Mouse (Mus musculus): ENCODE results near the gene Ccdc51. TPM values are rescaled to one million over a fixed set of nuclear protein-coding genes. Genes with fewer than 3 reads are reported as not detected.

The Ccdc51 gene
- total RNA-seq, 2 experiments from 2014 or later: 15.7 to 19.4 TPM

- no peak for DNase-seq
Measured at GRCm38 (mm10) chr9:109096856-109097255, 14.6 kb downstream of the Ccdc51 start.

DNA sequence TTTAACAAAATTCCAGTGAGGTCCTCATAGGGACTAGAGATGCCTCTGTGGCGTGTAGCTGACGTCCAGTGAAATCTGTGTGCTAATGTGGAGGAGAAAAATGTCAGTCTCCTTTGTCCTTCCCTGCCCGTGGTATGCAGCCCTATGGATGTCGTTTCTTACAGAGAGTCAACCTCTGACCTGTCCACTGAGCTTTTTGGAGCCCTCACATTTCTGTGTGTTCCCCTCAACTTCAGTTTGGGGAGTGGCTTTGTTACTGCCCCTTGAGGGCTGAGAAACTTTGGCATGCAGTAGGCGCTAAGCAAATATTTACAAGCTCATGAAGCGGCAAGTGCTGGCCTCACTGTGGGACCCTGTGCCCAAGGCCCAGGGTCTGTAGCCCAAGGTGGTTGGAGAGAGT, 15.0 kb downstream of the Ccdc51 start:
- DNase-seq: no peak

- DNase-seq: peak; percentile 77
Measured at GRCm38 (mm10) chr9:109097831-109098230, 15.5 kb downstream of the Ccdc51 start.

DNA sequence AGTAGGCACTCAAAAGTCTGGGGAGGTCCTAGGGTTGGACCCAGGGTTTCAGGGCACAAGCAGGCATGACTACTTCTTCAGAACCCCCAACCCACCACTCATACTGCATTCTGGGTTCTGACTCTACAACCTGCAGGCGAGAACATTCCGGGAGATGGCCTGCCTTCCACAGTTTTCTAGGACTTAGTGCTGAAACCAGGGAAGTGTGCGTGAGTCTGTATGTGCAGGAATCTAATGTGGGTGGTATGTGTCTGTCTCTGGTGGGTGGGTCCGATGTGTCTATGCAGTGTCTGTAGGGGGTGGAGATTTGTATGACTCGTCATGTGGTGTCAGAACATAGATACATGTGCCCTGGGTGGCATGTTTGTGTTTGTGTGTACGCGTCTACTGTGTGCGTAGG, 16.1 kb downstream of the Ccdc51 start:
- no peak for DNase-seq

DNA sequence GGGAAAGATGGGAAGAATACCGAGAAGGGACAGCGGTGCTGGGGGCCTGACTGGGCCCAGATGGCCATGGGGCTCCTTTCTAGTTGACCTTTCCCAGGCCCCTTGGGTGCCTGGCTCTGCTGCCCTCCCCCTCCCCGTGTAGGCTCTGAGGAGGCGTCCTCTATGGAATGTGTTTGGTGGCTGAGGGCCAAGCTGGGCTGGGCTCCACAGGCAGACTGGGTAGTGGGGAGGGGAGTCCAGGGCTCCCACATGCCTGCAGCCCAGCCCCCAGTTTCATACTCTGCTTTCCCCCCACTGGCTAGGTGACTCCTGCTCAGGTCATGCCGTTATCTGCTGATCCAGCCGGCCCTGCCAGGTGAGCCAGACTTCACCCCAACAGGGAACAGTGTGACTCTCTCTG, 16.7 kb downstream of the Ccdc51 start:
- peak; percentile 81 for DNase-seq

DNA sequence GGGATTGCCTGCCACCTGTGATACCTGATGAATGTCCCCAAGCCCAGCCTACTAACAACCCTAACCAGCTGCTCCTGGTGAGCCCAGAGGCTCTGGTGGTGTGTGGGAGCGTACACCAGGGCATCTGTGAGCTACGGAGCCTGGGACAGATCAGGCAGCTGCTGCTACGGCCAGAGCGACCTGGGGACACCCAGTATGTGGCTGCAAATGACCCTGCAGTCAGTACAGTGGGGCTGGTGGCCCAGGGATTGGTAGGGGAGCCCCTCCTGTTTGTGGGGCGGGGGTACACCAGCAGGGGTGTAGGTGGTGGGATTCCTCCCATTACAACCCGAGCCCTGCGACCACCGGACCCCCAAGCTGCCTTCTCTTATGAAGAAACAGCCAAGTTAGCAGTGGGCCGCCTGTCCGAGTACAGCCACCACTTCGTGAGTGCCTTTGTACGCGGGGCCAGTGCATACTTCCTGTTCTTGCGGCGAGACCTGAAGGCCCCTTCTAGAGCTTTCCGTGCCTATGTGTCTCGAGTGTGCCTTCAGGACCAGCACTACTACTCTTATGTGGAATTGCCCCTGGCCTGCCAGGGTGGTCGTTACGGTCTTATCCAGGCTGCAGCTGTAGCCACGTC, 18.1 kb downstream of the Ccdc51 start:
- DNase-seq: no peak

DNA sequence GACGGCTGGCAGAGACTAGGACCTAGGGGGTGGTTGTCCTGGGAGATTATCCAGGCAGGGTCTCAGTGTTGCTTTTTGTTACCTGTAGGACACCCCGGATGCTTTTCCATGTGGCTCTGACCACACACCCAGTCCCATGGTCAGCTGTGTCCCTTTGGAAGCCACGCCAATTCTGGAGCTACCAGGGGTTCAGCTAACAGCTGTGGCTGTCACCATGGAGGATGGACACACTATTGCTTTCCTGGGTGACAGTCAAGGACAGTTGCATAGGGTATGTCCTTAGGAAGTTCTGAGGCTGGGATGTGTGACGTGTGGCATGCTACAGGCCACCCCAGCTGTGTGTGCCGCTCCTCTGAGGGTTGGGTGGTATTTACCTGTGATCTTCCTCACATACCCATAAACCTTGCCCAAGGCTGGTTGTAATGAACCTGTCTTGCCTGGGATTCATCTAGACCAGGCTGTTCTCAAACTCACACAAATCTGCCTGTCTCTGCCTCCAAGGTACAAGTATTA, 19.7 kb downstream of the Ccdc51 start:
- no peak for DNase-seq

DNA sequence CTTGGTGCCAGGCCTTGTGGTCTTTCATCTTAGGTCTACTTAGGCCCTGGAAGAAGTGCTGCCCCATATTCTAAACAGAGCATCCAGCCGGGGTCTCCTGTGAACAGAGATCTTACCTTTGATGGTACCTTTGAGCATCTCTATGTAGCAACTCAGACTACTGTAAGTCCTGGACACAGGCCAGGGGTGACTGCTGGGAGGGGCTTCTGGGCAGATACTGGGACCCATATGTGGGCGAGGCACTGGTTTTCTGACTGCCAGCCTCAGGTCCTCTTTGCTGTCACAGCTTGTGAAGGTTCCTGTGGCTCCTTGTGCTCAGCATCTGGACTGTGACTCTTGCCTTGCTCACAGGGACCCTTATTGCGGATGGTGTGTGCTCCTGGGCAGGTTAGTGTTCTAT, 20.2 kb downstream of the Ccdc51 start:
- no peak for DNase-seq

GRCm38 (mm10) chr9:109103250-109103649, 21.0 kb downstream of the Ccdc51 start:
- peak; percentile 91 for DNase-seq

GRCm38 (mm10) chr9:109104083-109104482, 21.8 kb downstream of the Ccdc51 start:
- DNase-seq: no peak

GRCm38 (mm10) chr9:109105011-109105410, 22.7 kb downstream of the Ccdc51 start:
- DNase-seq: peak; percentile 80

DNA sequence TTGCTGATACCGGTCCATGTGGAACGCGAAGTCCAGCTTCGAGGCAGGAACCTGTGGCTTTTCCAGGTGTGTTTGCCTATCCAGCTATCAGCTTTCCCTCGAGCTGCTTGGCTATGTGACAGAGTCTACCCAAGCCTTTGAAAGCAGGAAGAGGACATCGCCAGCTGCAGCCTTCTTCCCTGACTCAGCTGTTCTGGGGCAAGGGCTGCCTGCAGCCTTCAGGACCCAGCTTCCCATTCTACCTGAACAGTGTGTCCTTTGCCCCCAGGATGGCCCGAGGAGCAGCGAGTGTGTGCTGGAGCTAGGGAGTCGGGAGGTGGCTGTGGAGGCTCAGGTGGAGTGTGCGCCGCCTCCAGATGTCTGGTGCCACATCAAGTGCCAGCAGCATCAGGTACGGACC, 23.4 kb downstream of the Ccdc51 start:
- no peak for DNase-seq

DNA sequence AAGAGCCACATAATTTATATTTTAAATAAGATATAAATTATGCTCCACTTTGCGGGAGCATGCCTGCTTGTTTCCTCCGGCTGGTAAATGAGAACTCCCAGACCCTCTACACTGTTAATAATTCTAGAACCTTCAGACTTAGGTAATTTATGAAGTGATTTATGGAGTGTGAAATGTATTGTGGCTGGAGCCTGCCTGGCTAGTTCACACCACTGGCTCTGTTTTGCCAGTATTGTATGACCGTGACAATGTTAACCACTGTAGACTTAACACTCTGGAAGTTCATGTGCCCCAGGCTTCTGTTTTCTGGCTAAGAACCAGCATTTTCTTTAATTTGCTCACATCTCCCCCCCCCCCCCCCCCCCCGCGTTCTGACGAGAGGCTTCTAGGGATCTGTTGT, 25.0 kb downstream of the Ccdc51 start:
- no peak for DNase-seq

GRCm38 (mm10) chr9:109110240-109110639, 27.9 kb downstream of the Ccdc51 start:
- DNase-seq: no peak

DNA sequence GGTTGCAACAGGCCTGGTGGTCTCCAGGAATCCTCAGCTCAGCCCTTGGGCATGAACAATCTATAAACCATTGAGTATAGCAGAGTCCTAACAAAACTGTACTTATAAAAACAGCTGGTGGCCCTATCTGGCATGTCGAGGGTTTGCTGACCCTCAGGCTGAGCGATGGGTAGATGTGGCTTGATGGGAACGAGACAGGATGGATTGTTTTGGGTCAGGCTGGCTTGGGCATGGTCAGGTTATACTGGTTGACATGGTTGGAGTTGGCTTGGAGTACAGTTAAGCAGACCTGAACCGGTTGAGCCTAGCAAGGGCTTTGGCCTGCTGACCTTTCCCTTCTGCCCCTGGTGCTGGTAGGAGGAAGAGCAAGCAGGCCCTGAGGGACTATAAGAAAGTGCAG, 28.8 kb downstream of the Ccdc51 start:
- no peak for DNase-seq

DNA sequence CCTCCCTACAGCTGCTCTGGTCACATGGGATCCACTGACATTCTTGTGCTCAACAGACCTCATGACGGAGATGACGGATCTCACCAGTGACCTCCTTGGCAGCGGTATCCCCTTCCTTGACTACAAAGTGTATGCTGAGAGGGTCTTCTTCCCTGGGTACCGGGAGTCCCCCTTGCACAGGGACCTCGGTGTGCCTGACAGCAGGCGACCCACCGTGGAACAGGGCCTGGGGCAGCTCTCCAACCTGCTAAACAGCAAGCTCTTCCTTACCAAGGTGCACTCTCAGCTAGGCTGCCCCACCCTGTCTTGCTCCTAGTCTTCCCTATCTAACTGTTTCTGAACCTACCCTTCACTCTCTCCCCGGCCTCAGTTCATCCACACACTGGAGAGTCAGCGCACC, 29.3 kb downstream of the Ccdc51 start:
- peak; percentile 3 for DNase-seq

DNA sequence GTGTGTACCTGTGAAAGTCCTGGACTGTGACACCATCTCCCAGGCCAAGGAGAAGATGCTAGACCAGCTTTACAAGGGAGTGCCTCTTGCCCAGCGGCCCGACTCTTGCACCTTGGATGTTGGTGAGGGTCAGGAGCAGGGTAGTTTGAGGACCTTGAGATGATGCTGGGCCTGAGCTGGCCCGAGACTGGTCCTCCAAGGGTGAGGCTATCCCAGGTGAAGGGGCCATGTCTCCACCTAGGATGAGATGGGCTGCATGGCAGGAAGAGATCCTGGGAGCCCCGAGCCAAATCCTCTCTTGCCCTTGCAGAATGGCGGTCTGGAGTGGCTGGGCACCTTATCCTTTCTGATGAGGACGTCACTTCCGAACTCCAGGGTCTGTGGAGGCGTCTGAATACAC, 31.0 kb downstream of the Ccdc51 start:
- DNase-seq: peak; percentile 2

DNA sequence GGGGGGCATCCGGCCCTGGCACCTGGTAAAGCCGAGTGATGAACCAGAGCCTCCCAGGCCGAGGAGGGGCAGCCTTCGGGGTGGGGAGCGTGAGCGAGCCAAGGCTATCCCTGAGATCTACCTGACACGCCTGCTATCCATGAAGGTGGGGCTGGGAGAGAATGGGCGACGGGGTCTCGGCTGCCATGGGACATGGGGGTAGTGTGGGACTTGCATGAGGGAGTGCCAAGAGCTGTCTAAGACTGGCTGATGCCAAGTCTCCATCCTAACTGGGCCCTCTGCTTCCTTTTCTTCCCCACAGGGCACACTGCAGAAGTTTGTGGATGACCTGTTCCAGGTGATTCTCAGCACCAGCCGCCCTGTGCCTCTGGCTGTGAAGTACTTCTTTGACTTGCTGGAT, 32.0 kb downstream of the Ccdc51 start:
- peak; percentile 6 for DNase-seq

DNA sequence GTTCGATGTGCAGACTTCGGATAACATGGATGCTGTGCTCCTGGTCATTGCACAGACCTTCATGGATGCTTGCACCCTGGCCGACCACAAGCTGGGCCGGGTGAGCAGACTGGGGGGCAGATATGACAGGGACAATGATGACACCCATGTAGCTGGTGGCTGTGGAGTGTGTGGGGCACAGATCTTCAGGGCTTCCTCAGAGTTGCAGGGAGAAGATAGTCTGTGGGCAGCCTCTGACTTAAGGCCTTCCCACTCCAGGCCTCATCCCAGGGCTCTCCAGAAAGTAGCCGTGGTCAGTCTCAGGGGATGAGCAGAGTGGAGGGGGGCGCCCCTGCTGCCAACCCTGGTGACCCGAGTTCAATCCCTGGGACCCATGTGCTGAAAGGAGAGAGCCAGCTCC, 32.6 kb downstream of the Ccdc51 start:
- peak; percentile 15 for DNase-seq

- DNase-seq: peak; percentile 71
Measured at GRCm38 (mm10) chr9:109116205-109116604, 33.9 kb downstream of the Ccdc51 start.

GRCm38 (mm10) chr9:109118106-109118505, 35.8 kb downstream of the Ccdc51 start:
- no peak for DNase-seq

DNA sequence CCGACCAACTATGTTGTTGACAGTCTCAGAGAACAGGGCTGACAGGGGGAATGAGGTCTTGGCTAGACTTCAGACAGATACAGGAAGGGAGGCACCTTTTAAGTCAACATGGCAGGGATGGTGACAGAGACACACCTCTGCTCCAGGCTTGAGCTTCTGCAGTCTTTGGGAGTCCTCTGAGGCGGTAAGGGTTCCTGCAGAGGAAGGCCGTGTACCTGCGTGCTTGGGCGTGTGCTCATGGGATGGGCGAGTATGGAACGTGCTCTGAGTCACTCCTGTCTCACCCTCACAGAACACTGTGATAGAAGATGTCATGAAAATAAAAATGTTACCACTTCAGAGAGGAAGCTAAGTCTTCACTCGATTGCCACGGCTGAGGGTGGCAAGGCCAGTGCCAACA, 37.3 kb downstream of the Ccdc51 start:
- no peak for DNase-seq

DNA sequence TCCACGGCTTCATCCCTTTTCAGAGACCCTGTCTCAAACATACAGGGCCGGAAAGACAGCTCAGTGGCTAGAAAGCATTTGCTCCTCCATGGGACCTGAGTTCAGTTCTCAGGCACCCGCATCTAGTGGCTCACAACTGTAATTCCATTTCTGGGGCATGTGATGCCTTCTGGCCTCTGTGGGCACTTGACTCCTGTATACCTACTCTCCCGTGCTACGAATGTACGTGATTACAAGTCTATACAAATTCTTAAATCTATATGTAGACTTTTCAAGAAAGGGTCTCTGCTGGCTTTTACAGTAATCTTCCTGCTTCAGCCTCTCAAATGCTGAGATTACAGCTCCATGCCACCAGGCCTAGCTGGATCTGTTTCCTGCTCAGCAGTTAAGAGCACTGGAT, 38.7 kb downstream of the Ccdc51 start:
- DNase-seq: no peak

DNA sequence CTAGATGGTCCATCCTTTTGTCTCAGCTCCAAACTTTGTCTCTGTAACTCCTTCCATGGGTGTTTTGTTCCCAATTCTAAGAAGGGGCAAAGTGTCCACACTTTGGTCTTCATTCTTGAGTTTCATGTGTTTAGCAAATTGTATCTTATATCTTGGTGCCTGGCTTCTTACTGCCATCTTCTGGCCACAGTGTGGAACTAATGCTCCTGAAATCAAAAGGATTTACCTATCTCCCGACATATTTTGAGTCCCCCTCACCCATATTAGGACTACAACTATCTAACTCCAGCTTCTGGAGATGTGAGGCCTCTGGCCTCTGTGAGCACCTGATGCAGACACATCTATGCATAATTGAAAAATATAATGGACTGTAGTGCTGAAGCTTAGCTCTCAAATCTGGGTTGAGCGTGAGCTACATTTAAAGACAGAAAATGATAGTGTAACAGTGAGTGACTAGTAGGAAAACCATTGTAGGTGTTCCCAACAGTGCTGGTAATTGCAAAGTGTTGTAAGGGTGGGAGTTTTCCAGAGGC, 40.3 kb downstream of the Ccdc51 start:
- DNase-seq: no peak
